Mouse (Mus musculus) lung, postnatal 0 days (tissue): ENCODE data around the gene G3bp1.

Source experiments
- CTCF ChIP-seq: IDR thresholded peaks from 2 replicates; pipeline ENCODE4 v1.5.1; 2016; ENCODE audit warnings: antibody characterized with exemption, mild to moderate bottlenecking
- EP300 ChIP-seq: IDR thresholded peaks from 2 replicates; pipeline ENCODE4 v1.6.1; 2016; ENCODE audit warnings: antibody characterized with exemption, mild to moderate bottlenecking, control low read depth

- no peak for TF ChIP-seq CTCF
- no peak for TF ChIP-seq EP300
Observed at GRCm38 (mm10) chr11:55534766-55535165, 65.3 kb downstream of the G3bp1 start.
